Mouse (Mus musculus) hindbrain, embryonic 11.5 days (tissue): ENCODE measurements at regions not wholly inside any gene's neighbourhood (a gene's known extent, or its start where the extent isn't known, plus 50 kb on each side); places are given as distances from the start of the nearest gene placed in this dataset.

Source experiments
- ATAC-seq: fragments of 200-750 bp; cut with Nextera tagmentation; 2 replicates; pipeline ENCODE4 v1.8.0; 2017; ENCODE audit warnings: mild to moderate bottlenecking, moderate TSS enrichment, moderate library complexity; ENCODE audit not compliant: low FRiP score
- DNase-seq: peaks from one replicate; pipeline ENCODE4 v3.0.0-alpha.2; 2015; ENCODE audit warnings: low spot score
- H3K27ac ChIP-seq: fragments of 300-500 bp; sonication (generic); 2 replicates; pipeline ENCODE4 v1.5.1; 2014; ENCODE audit warnings: mild to moderate bottlenecking, low read depth, low read length
- H3K27me3 ChIP-seq: fragments of 300-500 bp; sonication (generic); 2 replicates; pipeline ENCODE4 v1.6.1; 2014; ENCODE audit warnings: mild to moderate bottlenecking, low read length, moderate library complexity, mixed read lengths; ENCODE audit not compliant: control insufficient read depth, insufficient read depth
- H3K36me3 ChIP-seq: fragments of 300-500 bp; sonication (generic); 2 replicates; pipeline ENCODE4 v1.6.1; 2014; ENCODE audit warnings: mild to moderate bottlenecking, low read length, moderate library complexity, mixed read lengths; ENCODE audit not compliant: control insufficient read depth, insufficient read depth
- H3K4me1 ChIP-seq: fragments of 300-500 bp; sonication (generic); replicated peaks from 2 replicates; pipeline ENCODE4 v1.6.1; 2014; ENCODE audit warnings: low read length, mixed read lengths; ENCODE audit not compliant: control insufficient read depth, insufficient read depth
- H3K4me2 ChIP-seq: fragments of 300-500 bp; sonication (generic); replicated peaks from 2 replicates; pipeline ENCODE4 v1.6.1; 2014; ENCODE audit warnings: mild to moderate bottlenecking, low read depth, low read length
- H3K4me3 ChIP-seq: fragments of 300-500 bp; sonication (generic); 2 replicates; pipeline ENCODE4 v1.5.1; 2014; ENCODE audit warnings: low read depth, low read length
- H3K9ac ChIP-seq: fragments of 300-500 bp; sonication (generic); 2 replicates; pipeline ENCODE4 v1.6.1; 2014; ENCODE audit warnings: low read depth, low read length
- H3K9me3 ChIP-seq: fragments of 300-500 bp; sonication (generic); 2 replicates; pipeline ENCODE4 v1.6.1; 2016; ENCODE audit warnings: low read length; ENCODE audit not compliant: control insufficient read depth
- WGBS: fragments of 180-500 bp; shearing (Covaris S2); extraction: QIAGEN DNeasy Blood & Tissue Kit; methylation state at CpG from one replicate; pipeline ENCODE4 v1.1.7; 2014; 5-methylcytosine and 5-hydroxymethylcytosine counted together

- no peaks in the 10 kb centered on the region for H3K4me1 ChIP-seq
- H3K9me3 ChIP-seq: no peaks in the 10 kb centered on the region
- H3K27ac ChIP-seq: no peak overlapping the region
- no peak overlapping the region for H3K4me2 ChIP-seq
- no peaks in the 10 kb centered on the region for H3K27me3 ChIP-seq
- no peaks in the 10 kb centered on the region for H3K36me3 ChIP-seq
- WGBS: 87% methylated on average over 5 of the region's 5 CpGs
- H3K9ac ChIP-seq: no peak overlapping the region
- DNase-seq (no peak), ATAC-seq (no peak)
- no peak overlapping the region for H3K4me3 ChIP-seq
Measured at GRCm38 (mm10) chr6:147769180-147769579, 277.9 kb upstream of the Far2 start.

DNA sequence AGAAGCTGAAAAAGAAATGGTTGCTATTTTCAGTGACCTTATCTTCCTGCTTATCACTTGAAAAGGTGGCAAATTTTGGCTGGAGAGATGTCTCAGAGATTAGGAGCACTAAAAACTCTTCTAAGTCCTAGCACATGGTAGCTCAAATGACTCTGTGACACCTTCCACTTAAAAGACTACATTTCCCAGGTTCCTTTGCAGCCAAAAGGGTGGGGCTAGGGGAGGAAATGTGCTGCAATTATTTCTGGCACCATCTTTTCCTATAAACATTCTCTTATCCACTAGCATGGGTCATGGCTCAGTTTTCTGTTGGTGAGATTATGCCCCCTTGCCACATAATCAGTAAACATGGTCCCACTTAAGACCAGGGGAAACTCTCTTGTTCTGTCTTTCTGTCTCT lies 277.0 kb upstream of the Far2 start:
- no peaks in the 10 kb centered on the region for H3K36me3 ChIP-seq
- H3K27ac ChIP-seq: no peak overlapping the region
- H3K9me3 ChIP-seq: no peaks in the 10 kb centered on the region
- no peak overlapping the region for H3K4me3 ChIP-seq
- H3K4me2 ChIP-seq: no peak overlapping the region
- DNase-seq: no peak
- no peak overlapping the region for H3K9ac ChIP-seq
- no peaks in the 10 kb centered on the region for H3K4me1 ChIP-seq
- no peak for ATAC-seq
- H3K27me3 ChIP-seq: no peaks in the 10 kb centered on the region

- H3K27ac ChIP-seq: no peak overlapping the region
- no peak for ATAC-seq
- no peak overlapping the region for H3K4me3 ChIP-seq
- no peaks in the 10 kb centered on the region for H3K27me3 ChIP-seq
- no peak overlapping the region for H3K9ac ChIP-seq
- H3K4me1 ChIP-seq: no peaks in the 10 kb centered on the region
- H3K9me3 ChIP-seq: no peaks in the 10 kb centered on the region
- WGBS: 45% methylated on average over 4 of the region's 4 CpGs
- no peaks in the 10 kb centered on the region for H3K36me3 ChIP-seq
- no peak for DNase-seq
- H3K4me2 ChIP-seq: no peak overlapping the region
Measured at GRCm38 (mm10) chr6:147771411-147771810, 275.6 kb upstream of the Far2 start.

DNA sequence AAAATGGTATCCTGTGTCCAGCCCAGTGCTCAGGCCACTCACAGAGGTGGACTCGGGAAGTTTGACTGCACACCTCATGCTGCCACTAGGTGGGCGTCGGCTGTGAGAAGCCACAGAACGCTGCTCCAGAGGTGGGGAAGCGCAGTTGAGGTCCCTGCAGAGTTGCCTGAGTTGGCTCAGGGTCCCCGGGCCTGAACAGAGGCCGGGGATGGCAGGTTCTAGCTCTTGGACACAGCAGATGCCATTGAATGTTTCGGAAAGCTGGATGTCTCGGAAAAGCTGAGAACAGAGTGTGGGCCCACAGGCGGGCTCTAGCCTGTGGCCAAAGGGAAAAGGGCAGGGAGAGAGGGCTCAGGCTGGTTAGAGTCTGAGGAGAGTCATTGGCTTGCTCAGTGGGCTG lies 273.2 kb upstream of the Far2 start:
- ATAC-seq (no peak), DNase-seq (no peak)
- Histone ChIP-seq H3K4me1 (no peaks in the 10 kb centered on the region), H3K27ac (no peak overlapping the region), H3K4me3 (no peak overlapping the region), H3K27me3 (no peaks in the 10 kb centered on the region), H3K9me3 (no peaks in the 10 kb centered on the region), H3K36me3 (no peaks in the 10 kb centered on the region), H3K4me2 (no peak overlapping the region), H3K9ac (no peak overlapping the region)
- WGBS: 81% methylated on average over 10 of the region's 10 CpGs

DNA sequence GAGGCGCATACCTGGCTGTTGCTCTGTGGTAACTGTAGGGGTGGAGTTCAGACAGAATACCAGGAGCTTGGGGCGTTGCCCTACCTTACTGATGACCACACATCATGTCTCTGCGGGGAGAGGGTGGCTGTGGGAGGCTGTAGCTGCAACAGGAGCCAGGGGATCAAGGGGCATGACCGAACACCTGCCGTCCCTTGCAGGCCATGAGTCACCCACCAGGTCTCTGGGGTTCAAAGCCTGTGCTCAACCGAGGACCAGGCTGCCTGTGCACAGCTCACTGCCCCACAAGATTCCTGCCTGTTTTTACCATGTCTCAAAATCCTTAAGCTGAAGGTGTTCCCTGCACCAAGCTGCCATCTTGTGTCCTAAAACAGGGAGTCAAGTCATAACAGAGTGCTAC lies 272.4 kb upstream of the Far2 start:
- Histone ChIP-seq H3K36me3 (no peaks in the 10 kb centered on the region), H3K4me2 (no peak overlapping the region), H3K27me3 (no peaks in the 10 kb centered on the region), H3K4me1 (no peaks in the 10 kb centered on the region), H3K4me3 (no peak overlapping the region), H3K9me3 (no peaks in the 10 kb centered on the region), H3K9ac (no peak overlapping the region), H3K27ac (no peak overlapping the region)
- DNase-seq (no peak), ATAC-seq (no peak)
- 82% methylated on average over 6 of the region's 6 CpGs for WGBS

GRCm38 (mm10) chr6:147779466-147779865 lies 267.6 kb upstream of the Far2 start:
- no peak overlapping the region for H3K9ac ChIP-seq
- H3K27me3 ChIP-seq: no peaks in the 10 kb centered on the region
- no peaks in the 10 kb centered on the region for H3K4me1 ChIP-seq
- no peak overlapping the region for H3K4me3 ChIP-seq
- no peaks in the 10 kb centered on the region for H3K36me3 ChIP-seq
- ATAC-seq (no peak), DNase-seq (no peak)
- 89% methylated on average over 1 of the region's 1 CpGs for WGBS
- H3K4me2 ChIP-seq: no peak overlapping the region
- H3K27ac ChIP-seq: no peak overlapping the region
- no peaks in the 10 kb centered on the region for H3K9me3 ChIP-seq

GRCm38 (mm10) chr6:147784249-147784648 lies 262.8 kb upstream of the Far2 start:
- Histone ChIP-seq H3K27ac (no peak overlapping the region), H3K27me3 (no peaks in the 10 kb centered on the region), H3K4me3 (no peak overlapping the region), H3K36me3 (no peaks in the 10 kb centered on the region), H3K4me2 (no peak overlapping the region), H3K9ac (no peak overlapping the region), H3K9me3 (no peaks in the 10 kb centered on the region), H3K4me1 (no peaks in the 10 kb centered on the region)
- no peak for ATAC-seq
- WGBS: 95% methylated on average over 2 of the region's 2 CpGs
- no peak for DNase-seq

DNA sequence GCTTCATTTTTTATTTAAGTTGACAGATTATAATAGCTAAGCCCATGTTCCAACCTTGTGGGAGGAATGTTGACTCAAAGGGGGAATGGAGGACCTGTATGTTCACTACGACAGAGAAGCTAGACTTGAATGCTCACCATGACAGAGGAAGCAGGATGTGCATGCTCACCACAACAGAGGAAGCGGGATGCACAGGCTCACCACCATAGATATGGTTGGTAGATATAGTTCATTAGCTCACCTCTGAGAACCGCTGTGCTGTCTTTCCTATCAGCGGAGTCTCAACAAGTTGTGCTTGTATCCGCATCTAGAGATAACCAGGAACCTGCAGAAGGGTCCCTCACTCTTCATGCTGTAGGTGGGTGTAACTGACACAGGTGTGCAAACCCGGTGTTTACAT lies 262.2 kb upstream of the Far2 start:
- Histone ChIP-seq H3K36me3 (no peaks in the 10 kb centered on the region), H3K4me3 (no peak overlapping the region), H3K27ac (no peak overlapping the region), H3K4me2 (no peak overlapping the region), H3K9ac (no peak overlapping the region), H3K4me1 (no peaks in the 10 kb centered on the region), H3K9me3 (no peaks in the 10 kb centered on the region), H3K27me3 (no peaks in the 10 kb centered on the region)
- no peak for ATAC-seq
- WGBS: 91% methylated on average over 6 of the region's 6 CpGs
- no peak for DNase-seq

GRCm38 (mm10) chr6:147788095-147788494 lies 259.0 kb upstream of the Far2 start:
- Histone ChIP-seq H3K4me3 (no peak overlapping the region), H3K27ac (no peak overlapping the region), H3K4me1 (no peaks in the 10 kb centered on the region), H3K4me2 (no peak overlapping the region), H3K9ac (no peak overlapping the region), H3K36me3 (no peaks in the 10 kb centered on the region), H3K27me3 (no peaks in the 10 kb centered on the region), H3K9me3 (no peaks in the 10 kb centered on the region)
- DNase-seq (no peak), ATAC-seq (no peak)
- 92% methylated on average over 2 of the region's 2 CpGs for WGBS
